Mouse (Mus musculus): ENCODE measurements around the gene Sytl4.

The Sytl4 gene

DNA sequence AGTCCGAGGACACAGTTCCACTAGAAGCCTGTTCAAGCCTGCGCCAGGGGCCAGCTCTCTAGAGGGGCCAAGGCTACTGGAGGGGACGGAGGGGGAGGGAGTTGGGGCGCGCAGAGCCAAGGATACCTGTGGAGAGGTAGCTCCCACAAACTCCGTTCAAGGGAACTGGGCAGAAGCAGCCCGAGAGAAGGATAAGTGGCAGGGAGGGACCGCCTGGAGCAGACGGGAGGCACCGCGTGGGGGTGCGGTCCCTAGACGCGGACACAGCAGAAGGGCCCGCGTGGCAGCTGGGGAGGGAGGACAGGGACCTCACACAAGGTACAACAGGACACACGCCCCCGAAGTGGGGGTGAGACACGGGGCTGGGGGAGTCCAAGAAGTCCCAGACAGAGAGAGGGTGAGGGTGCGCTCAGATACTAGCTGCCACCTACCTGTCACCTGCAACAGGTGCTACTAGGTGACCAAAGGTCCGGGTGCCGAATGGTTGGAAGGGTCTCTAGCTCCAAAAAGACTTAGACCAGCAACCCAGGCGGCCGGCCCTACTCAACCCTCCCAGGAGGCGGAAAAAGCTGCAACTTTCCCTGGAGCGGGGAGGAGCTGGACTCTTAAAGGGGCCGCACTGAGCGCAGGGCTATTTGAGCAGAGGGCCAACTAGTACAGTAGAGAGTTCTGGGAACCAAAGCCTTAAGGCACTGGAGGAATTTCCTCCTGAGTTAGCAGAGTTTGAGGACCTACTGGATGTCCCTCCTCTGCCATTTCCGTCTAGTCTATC, at the start of gene Sytl4:
Gene Sytl4 (minus strand): TSS at position 582 of the 772 bp plus-strand sequence.
- DNase-seq, result peak; percentile 13 to 33

DNA sequence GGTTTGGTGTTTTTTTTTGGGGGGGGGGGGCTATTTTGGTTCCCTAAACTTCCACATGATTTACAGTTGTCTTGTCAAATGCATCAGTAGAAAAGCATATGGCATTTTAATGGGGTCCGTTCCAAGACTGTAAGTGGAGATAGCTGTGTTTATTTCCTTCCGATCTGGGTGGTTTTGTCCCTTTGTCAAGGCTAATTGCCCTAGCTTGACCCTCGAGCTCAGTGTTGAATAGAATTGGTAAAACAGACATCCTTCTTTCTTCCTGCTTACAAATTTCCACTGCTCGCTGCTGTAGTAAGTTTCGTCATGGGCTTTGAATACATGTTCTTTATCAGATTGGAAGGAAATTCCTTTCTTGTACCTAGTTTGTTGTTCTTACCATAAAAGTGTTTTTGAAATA, 39.1 kb upstream of the Sytl4 start:
- DNase-seq, result no peak

DNA sequence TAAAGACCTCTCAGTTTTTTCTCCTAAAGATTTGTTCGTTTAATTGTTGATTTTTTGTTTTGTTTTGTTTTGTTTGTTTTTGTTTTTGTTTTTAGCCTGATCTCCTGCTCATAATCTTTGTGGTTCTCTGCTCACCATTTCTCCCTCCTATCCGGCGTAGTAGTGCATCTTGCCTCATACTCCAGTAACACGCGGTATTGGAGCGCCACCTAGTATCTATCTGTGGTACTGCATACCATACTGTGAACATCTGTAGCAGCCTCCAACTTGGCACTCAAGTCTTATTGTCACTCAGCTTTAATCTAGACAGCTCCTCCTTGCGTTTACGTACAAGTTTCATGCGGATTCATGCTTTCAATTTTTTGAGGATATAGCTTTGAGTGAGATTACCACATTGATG, 37.4 kb upstream of the Sytl4 start:
- DNase-seq, result peak; percentile 44 to 61

DNA sequence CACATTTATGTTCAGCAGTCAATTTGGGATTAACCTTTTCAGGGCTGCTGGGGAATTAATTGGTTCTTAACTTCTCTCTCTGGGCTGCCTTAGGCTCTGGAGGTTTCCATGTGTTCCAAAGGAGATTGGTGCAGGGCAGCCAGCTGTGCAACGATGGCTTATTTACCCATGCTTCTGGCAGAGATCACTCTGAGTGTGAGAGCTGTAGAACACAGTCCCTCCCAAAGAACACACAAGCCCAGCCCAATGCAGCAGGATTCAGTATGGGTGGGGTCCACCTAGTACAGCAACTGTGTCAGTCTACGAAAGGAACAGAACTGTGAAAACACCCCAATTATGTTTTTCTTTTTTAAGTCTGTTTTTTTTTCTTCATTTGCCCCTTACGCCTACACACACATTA, 14.3 kb upstream of the Sytl4 start:
- no peak for DNase-seq

DNA sequence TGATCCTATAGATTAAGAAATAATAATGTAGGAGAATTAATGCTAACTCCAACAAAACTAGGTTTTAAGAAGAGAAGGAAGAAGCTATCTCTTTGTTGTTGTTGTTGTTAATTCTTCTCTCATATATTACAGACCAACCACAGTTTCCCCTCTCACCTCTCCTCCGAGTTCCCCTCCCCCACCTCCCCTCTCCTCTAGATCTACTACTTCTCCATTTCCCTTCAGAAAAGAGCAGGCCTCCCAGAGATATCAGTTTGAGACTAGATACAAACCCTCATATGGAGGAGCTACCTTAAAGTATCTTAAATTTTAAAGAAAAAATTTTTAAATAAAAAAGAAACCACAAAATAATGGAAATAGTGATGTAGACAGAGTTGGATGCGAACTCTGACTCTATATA, 17.0 kb downstream of the Sytl4 start:
- DNase-seq, result no peak

DNA sequence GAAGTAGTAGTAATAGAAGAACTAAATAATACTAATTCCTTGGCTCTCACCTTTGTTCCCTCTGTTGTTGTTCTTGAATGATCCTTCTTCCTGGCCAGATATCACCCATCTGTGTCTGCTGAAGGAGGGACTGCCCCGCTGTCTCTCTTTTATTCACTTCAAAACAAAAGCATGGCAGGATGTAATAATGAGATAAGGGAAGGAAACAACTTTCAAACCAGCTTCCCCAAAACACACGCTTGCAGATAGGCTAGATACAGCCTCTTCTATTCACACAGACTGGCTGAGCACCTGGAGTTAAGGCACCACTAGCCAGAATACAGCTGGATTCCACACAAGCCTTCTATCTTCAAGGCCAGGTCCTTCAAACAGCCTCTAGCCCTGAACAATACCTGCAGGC, 21.0 kb downstream of the Sytl4 start:
- DNase-seq, result no peak

DNA sequence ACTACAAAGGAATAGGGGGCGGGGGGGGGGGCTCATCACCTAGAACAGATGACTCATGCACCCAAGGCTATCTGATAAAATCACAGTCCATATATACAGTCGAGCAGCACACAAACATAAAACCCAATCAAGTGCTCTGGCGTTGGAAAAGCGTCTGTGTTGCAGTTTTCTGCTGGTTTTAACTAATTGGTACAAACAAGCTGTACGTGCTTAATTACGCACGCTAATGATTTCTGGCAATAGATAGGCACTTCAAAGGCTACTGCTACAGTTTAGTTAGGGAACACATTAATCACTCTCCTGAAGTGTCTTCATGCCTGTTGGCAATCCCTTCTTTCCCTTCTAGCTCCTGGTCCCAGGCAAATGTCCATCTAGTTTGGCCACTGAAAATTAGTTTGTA, 27.0 kb downstream of the Sytl4 start:
- no peak for DNase-seq

DNA sequence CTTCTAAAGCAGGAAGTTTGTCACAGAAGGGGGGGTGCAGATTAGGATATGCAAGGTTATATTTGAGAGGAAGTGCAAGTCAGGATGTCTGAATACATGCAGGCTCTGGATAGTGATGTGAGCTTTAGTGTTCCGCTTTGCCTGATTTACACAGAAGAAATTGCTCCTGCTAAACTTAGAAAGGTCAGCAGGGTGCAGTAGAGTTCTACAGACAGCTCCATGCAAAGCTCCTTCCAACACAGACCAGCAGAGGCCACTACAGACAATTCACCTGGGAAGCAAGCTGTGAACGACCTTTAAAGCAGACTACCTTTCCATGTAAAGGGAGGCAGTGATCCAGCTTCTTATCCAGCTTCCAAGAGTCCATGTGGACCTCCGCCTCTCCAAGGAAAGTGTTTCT, 34.2 kb downstream of the Sytl4 start:
- peak; percentile 20 to 51 for DNase-seq

DNA sequence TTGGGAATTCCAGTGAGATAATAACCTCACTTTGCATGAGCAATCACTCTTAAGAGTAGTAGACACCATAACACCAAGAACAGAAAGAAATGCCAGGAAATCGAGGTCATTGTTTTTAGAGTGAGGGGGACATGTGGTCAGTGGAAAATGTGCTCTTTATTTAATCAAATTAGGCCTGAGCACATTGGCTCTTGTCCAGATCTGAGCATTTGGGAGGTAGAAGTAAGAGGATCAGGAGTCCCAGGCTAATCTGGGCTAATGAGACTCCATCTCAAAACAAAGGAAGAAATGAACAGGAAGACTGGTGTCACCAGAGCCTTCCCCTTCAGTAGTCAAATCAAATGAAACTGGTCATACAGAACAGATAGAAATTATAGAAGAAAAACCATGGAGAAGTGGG, 42.1 kb downstream of the Sytl4 start:
- no peak for DNase-seq

DNA sequence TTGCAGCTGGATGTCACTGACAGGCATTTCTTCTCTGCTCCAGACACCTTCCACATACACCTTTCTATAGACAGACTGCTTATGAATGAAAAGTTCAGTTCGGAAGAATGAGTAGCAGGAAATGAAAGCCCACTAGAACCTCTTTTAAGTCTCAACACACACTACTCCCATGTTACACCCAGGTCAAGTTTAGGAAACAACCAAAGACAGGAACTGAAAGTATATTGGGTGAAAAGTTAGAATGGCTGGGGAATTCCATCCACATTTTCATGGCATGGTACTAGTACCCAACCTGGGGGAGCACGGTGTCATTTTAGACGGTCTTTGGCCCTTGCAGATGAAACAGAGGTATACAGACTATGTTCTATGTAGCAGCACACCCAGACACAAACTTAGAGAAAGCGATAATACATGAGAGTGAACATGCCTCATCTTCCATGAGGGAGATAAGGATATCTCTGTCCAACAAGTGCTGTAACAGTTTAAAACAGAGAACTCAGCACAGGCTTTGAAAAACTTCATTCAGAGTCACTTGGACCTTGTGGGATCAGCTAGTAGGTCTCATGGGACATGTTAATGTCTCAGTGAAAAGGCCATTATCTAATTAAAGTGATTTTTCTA, 44.9 kb downstream of the Sytl4 start:
- DNase-seq, result no peak

DNA sequence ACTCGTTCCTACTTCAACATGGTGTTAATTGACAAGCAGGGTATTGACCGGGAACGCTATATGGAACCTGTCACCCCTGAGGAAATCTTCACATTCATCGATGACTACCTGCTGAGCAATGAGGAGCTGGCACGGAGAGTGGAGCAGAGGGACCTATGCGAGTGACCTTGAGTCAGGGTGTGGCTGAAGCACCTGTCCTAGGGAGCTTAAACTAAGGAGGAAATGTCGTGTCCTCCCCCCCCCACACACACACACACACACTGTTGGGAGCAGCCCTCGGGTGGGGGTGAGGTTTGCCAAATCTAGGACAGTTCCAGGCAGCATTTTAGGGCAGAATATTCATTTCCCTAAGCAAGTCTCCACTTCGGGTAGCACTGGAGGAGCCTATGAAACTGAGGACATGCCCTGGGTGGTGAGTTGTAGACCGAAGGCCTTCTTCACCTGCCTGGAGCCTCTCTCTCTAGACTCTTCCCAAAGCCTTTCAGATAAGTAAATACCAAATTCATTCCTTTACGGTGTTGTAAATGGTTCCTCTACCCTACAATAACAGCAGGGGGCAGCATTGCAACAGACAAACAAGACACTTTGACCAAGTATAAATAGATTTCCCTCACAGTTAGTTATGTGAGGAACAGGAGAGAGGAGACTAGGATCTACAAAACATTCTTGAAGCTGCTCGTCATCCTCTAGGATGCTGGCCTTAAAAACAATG, 50.2 kb downstream of the Sytl4 start:
- DNase-seq, result peak in 1 of 2 experiments; percentile 33

DNA sequence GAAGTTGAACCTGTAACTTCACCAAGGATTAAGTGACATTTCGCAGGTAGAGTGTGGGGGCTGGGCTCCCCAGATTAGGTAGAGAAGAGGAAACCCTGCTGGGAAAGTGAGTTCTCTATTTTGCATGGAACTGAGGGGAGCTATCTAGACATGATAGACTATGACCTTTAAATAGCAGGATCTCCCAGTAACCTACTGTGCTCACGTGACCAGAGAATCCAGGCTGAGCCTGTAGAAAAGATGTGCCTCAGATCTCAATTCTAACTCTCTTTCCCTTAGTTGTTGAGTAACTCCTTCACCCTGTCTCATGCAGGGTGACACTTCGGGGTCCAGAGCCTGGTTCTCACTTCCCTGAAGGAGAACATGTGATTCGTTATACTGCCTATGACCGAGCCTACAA, 54.9 kb downstream of the Sytl4 start:
- DNase-seq, result no peak

DNA sequence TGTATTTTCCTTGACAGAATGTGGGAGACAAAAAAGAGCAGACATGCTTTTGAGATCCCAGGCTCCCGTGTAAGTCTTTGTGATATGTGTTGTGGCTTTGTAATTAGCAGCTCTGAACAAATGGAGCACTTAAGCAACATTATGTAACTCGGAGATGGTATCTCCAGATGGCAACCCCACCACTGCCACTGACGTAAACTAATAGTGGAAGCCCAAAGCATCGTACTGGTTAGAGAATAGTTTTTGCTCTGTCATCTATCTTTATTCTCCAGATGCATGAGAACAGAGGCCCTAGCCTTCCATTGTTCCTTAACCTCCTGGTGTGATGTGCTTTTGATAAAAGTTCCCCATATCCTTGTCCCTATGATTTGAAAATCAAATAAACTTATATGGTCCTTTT, 60.4 kb downstream of the Sytl4 start:
- DNase-seq, result no peak

DNA sequence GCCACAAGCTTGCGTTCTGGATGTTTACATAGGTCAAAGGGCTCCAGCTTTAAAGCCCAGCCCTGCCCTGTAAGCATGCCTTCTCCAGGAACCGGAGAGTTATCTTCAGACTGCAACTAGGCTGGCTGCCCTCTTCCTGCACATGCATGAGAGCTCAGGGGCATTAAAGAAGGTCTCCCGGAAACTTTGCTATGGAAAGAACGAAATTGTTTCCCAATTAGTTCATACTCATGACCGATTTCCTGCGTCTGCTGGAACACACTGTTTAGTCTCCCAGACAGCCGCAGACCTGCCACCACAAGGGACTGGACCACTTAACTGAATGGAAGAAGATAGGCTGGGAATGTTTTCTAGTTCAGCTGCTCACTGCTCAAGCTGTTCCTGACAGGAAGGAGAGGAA, 67.4 kb downstream of the Sytl4 start:
- DNase-seq, result no peak

DNA sequence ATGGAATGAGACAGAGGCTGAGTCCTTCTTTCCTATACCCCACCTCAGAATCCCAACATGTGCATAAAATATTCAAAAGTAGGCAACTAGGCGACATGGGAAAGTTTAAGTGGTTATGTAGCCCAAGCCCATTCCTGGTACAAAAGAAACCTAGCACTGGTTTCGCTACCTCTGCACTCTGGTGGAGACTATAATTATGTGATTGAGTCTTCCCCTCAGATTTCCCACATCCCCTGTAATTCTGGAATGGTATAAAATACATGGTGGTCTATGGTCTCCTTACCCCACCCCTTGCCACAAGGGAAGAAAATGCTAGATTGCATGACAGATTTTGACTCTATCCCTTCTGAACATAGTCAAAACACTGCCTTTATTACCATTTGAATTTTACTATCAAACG, 68.6 kb downstream of the Sytl4 start:
- no peak for DNase-seq

DNA sequence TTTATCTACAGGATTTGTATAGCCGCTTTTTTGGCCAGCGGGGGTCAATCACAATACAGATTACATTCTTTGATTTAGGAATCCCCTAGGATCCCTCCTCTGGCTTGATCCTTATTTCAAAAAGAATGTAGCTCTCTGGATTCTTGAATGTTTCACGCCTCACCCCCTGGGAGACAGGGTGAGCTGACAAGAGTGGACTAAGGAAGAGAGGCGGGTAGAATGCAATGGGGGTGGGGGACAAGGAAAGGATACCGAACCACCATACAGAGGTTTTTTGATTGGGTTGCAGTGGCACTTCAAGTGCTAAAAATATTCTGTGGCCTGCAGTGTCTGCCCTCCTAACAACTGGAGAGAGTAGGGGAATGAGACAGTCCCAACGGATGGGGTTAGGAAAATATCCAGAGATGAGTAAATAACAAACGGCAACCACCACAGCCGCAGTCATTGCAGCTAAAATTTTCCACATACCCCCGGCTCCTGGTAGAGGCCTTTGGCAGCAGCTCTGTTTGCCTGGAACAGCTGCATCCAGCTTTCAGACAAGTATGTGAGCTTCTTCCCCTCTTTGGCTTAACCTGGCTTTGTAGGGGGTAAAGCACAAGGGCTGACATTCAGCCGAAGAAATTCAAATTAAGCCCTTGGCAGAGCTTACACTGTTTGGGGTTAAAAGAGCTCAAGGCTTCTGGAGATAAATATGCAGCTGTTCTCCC, 70.1 kb downstream of the Sytl4 start:
- DNase-seq, result peak; percentile 11 to 21

DNA sequence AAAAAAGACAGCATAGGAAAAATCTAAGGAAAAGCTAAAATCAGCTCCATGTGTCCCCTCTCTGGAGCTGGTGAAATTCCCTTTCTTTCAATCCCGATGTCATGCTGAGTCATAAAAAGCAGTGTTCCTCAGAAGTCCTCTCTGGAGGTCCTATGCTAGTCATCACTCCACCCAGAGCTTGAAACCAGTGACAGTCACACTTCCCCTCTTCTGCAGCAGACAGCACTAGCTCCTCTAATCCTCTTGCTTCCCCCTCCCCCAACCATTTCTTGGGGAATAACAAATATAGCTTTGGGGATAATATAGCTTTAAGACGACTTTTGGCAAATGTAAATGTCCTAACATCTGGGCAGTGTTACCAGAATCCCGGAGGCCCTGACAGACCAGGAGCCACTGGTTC, 73.4 kb downstream of the Sytl4 start, which contains the start of gene Srpx2:
Gene Srpx2 (plus strand): TSS at position 166 of the 400 bp plus-strand sequence.
- DNase-seq, result no peak

DNA sequence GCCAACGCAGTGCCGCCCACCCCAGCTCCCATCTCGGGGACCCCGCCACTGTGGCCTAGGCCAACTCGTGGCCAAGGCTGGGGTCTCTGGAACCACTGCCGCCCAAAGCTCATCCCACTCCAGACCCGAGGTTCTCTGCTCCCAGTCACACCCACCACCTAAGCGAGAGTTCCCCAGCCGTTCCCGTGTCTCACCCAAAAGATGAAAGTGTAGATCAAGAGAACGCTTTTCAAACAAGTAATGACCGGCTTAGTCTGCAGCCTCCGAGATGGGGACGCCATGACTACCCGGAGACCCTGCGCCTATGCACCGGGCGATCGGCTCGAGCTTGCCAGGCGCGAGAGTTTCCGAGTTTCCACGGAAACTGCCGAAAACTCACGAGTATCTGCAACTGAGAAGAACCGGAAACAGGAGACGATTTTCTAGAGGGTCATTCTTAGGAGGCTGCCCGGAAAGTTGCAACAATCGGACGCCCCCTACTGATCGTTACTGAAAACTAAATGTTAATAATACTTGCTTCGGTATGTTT, 83.5 kb downstream of the Sytl4 start, which contains the start of gene Tspan6:
Gene Tspan6 (minus strand): TSS at position 416 of the 529 bp plus-strand sequence.
- DNase-seq, result peak; percentile 57 to 67

DNA sequence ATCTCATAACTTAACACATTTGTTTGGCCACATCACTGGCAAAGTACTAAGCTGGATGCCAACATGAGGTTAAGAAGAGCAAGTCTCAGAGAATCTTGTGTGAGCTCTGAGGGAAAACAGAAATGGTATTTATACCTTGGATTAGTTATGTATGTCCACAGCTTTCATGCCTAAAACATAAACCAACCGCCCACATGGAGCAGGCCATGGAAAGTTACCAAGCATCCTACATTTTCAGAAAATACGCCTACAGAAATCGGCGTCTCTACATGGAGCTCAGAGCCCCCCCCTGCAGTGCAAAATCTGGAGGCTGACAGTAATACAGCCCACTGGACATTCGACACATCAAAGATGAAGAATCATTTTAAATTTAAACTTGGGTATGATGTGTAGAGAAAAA, 93.5 kb downstream of the Sytl4 start:
- no peak for DNase-seq

DNA sequence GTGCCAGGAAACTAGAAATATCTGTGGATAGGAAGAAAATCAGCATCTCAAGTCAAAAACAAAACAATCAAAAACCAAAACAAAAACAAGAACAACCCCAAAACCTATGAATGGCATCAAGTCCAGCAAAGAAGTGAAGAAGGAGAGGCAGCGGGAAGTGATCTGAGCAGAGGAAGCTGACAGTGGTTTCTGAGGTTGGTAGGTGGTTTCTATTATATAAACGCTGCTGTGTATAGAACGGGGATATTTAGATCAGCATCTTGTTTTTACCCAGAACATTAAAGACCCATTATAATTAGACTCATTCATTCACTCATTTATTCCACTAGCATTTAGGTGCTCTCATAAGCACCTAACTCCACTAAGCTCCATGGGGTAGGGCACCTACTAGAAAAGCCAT, 94.3 kb downstream of the Sytl4 start:
- no peak for DNase-seq
